Mouse (Mus musculus): ENCODE results near the gene Cyp2j12. TPM values are rescaled to one million over a fixed set of nuclear protein-coding genes. Genes with fewer than 3 reads are reported as not detected.
"Not testable (repeated sequence)": the region's sequence is repeated elsewhere in the genome, so short reads cannot be mapped to it uniquely, and the experiment has no call there.

The Cyp2j12 gene
- polyA plus RNA-seq (2012; ENCODE audit: insufficient read depth, insufficient read length, low replicate concordance, missing spikeins): not detected in 2 replicates

- TF ChIP-seq POLR2A (IDR thresholded peaks at IDR 0.05; ENCODE audit: insufficient read depth, low read depth, low read length) (no peak), CTCF (IDR thresholded peaks at IDR 0.05; ENCODE audit: insufficient read depth, low read depth, low read length) (no peak)
- Histone ChIP-seq H3K4me1 (ENCODE audit: control insufficient read depth, insufficient read depth, low read length) (no peaks in the 10 kb centered on the region), H3K27ac (ENCODE audit: insufficient read depth, low read depth, low read length) (no peak within 1 kb of the TSS), H3K4me3 (ENCODE audit: insufficient read depth, low read depth, low read length) (no peak within 1 kb of the TSS)
- 80% methylated on average over 7 of the region's 7 CpGs for WGBS
These were observed at the start of gene Cyp2j12 for GRCm38 (mm10) chr4:96140732-96141467. Cyp2j12 (minus strand) TSS chr4:96141152.

DNA sequence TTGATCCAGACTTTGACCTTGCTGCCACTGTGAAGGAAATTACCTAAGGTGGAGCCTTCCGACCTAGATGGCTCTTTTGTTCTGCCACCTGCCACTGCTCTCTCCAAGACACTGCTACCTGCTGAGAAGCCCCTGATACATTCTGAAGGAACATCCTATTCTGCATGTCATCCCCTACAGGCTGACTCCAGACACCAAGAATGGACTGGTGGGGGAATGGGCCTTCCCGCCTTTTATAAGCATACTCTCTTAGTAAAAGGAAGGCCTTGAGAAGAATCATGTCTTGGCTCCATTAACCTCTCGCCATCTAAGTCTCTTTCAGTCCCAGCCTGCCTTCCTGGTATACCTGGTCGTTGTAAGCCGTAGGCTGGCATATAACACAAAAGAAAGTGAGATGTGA, 48.4 kb upstream of the Cyp2j12 start:
- whole genome bisulfite sequencing: 94% methylated on average over 5 of the region's 5 CpGs
- H3K4me1 ChIP-seq (ENCODE audit: control insufficient read depth, insufficient read depth, low read length); H3K4me3 ChIP-seq (ENCODE audit: insufficient read depth, low read depth, low read length); H3K27ac ChIP-seq (ENCODE audit: insufficient read depth, low read depth, low read length): not testable (repeated sequence)

DNA sequence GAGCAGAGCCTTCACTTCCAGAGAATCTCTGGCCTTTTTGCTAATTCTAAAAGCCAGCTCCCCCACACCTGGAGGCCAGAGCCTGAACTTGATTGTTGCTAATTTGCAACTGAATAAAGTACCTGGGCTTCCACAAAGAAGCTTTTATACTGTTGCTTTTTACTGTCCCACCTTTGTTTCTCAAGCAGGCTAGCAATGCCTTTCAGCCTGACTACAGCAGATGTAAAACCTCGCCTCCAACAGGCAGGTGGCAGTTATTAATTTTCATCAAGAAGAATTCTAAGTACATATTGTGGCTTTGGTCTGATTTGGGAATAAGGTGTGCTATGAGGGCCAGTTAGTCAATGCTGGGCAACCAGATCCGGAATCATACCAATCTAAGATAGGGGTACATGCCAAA, 47.7 kb upstream of the Cyp2j12 start:
- not testable (repeated sequence) for H3K4me3 ChIP-seq (ENCODE audit: insufficient read depth, low read depth, low read length); H3K4me1 ChIP-seq (ENCODE audit: control insufficient read depth, insufficient read depth, low read length); H3K27ac ChIP-seq (ENCODE audit: insufficient read depth, low read depth, low read length)
- WGBS: 92% methylated on average over 2 of the region's 2 CpGs

DNA sequence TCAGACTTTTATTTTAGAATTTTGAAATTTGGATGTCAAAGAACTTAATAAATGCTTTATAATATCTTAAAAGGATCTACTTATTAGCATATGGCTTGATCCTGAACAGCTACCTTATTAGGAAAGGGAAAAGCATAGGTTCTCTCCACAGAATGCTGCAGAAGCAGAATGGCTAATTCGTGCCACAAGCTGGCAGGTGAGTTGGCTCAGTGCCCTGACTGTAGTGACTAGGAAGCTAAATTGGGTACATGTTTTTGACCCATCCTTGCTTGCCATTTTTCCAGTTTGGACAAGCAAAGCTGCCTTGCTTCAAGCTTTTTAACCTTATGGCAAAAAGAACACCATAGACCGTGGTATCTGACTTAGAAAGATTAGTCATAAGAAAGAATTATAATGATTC, 47.2 kb upstream of the Cyp2j12 start:
- 92% methylated on average over 2 of the region's 2 CpGs for WGBS
- H3K4me3 ChIP-seq (ENCODE audit: insufficient read depth, low read depth, low read length); H3K27ac ChIP-seq (ENCODE audit: insufficient read depth, low read depth, low read length); H3K4me1 ChIP-seq (ENCODE audit: control insufficient read depth, insufficient read depth, low read length): not testable (repeated sequence)

GRCm38 (mm10) chr4:96184716-96185115, 43.8 kb upstream of the Cyp2j12 start:
- not testable (repeated sequence) for H3K4me1 ChIP-seq (ENCODE audit: control insufficient read depth, insufficient read depth, low read length); H3K4me3 ChIP-seq (ENCODE audit: insufficient read depth, low read depth, low read length); H3K27ac ChIP-seq (ENCODE audit: insufficient read depth, low read depth, low read length)
- WGBS: 85% methylated on average over 2 of the region's 2 CpGs

- TF ChIP-seq POLR2A (IDR thresholded peaks at IDR 0.05; ENCODE audit: insufficient read depth, low read depth, low read length): no peak
- no peak for TF ChIP-seq CTCF (IDR thresholded peaks at IDR 0.05; ENCODE audit: insufficient read depth, low read depth, low read length)
- H3K4me1 ChIP-seq (ENCODE audit: control insufficient read depth, insufficient read depth, low read length): no peaks in the 10 kb centered on the region
- WGBS: 97% methylated on average over 1 of the region's 1 CpGs
- no peak overlapping the region for H3K27ac ChIP-seq (ENCODE audit: insufficient read depth, low read depth, low read length)
- H3K4me3 ChIP-seq (ENCODE audit: insufficient read depth, low read depth, low read length): no peak overlapping the region
These were observed 21.9 kb upstream of the Cyp2j12 start for GRCm38 (mm10) chr4:96162839-96163238.

DNA sequence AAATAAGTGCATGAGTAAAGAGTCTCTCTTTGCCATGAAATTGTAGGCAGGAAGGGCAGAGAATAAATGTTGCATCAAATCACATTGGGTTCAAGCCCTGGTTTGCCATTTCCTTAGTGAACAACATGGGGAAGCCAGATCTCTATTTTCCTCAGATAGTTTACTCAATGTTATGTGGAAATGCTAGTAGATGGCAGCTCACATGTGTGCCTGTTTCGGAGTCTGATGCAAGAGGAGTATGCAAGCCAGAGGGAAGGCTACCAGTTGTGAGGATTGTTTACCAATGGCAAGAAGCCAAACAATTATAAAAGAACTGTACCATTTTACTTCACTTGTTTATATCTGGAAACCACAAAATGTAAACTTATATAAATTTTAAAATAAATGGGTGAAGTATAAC, 20.6 kb upstream of the Cyp2j12 start:
- H3K27ac ChIP-seq (ENCODE audit: insufficient read depth, low read depth, low read length): no peak overlapping the region
- H3K4me3 ChIP-seq (ENCODE audit: insufficient read depth, low read depth, low read length): no peak overlapping the region
- no peaks in the 10 kb centered on the region for H3K4me1 ChIP-seq (ENCODE audit: control insufficient read depth, insufficient read depth, low read length)
- TF ChIP-seq POLR2A (IDR thresholded peaks at IDR 0.05; ENCODE audit: insufficient read depth, low read depth, low read length) (no peak), CTCF (IDR thresholded peaks at IDR 0.05; ENCODE audit: insufficient read depth, low read depth, low read length) (no peak)
- WGBS: 92% methylated on average over 1 of the region's 1 CpGs

DNA sequence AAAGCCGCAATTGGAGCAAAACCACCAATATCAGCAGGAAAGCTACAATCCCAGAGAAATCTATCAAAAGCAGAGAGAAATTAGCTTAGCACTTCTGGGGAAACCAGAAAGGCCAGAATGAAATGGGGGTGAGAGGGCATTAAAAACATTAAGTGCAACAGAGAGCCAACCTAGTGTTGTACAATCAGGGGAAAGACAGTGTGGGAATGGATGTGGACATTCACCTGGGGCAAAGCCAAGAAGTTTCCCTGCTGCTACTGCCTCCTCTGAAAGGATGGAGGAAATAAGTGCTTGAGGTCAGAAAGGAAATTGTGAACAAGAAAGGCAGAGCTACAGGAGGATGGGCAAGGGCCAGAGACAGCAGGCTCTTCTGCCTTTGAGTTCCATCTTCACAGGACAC, 1.7 kb downstream of the Cyp2j12 start:
- 100% methylated on average over 1 of the region's 1 CpGs for WGBS
- no peak overlapping the region for H3K27ac ChIP-seq (ENCODE audit: insufficient read depth, low read depth, low read length)
- H3K4me3 ChIP-seq (ENCODE audit: insufficient read depth, low read depth, low read length): no peak overlapping the region
- H3K4me1 ChIP-seq (ENCODE audit: control insufficient read depth, insufficient read depth, low read length): no peaks in the 10 kb centered on the region
- TF ChIP-seq POLR2A (IDR thresholded peaks at IDR 0.05; ENCODE audit: insufficient read depth, low read depth, low read length) (no peak), CTCF (IDR thresholded peaks at IDR 0.05; ENCODE audit: insufficient read depth, low read depth, low read length) (no peak)

GRCm38 (mm10) chr4:96134246-96134645, 6.7 kb downstream of the Cyp2j12 start:
- Histone ChIP-seq H3K4me3 (ENCODE audit: insufficient read depth, low read depth, low read length) (no peak overlapping the region), H3K27ac (ENCODE audit: insufficient read depth, low read depth, low read length) (no peak overlapping the region), H3K4me1 (ENCODE audit: control insufficient read depth, insufficient read depth, low read length) (no peaks in the 10 kb centered on the region)
- 68% methylated on average over 3 of the region's 3 CpGs for WGBS
- TF ChIP-seq CTCF (IDR thresholded peaks at IDR 0.05; ENCODE audit: insufficient read depth, low read depth, low read length) (no peak), POLR2A (IDR thresholded peaks at IDR 0.05; ENCODE audit: insufficient read depth, low read depth, low read length) (no peak)

- Histone ChIP-seq H3K4me1 (ENCODE audit: control insufficient read depth, insufficient read depth, low read length) (no peaks in the 10 kb centered on the region), H3K27ac (ENCODE audit: insufficient read depth, low read depth, low read length) (no peak overlapping the region), H3K4me3 (ENCODE audit: insufficient read depth, low read depth, low read length) (no peak overlapping the region)
- no peak for TF ChIP-seq POLR2A (IDR thresholded peaks at IDR 0.05; ENCODE audit: insufficient read depth, low read depth, low read length)
- no peak for TF ChIP-seq CTCF (IDR thresholded peaks at IDR 0.05; ENCODE audit: insufficient read depth, low read depth, low read length)
- 76% methylated on average over 2 of the region's 2 CpGs for WGBS
These were observed 44.1 kb downstream of the Cyp2j12 start for GRCm38 (mm10) chr4:96096841-96097240.
